ENCODE assay signal across 8 mouse cellular contexts in the genomic region with DNA sequence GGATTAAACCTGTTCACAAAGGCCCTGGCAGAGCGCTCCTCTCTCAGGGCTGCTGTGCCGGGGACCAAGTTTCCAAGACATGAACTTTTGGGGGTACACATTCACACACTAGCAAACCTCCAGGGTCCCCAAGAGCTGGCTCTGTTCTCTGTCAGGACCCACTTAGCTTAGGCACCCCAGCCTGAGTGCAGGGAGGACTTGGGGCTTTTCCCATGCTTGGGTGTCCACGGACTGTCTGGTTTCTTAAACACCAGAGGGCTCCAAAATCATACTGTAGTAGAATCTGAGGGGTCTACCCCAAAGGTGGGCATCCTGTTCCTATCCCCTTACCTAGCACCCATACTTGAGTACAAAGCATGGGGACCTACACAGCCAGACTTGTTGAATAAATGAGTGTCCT. TPM values are rescaled to one million over a fixed set of nuclear protein-coding genes. Genes with fewer than 3 reads are reported as not detected.
DNase-seq lines count a peak whose midpoint lies in the region; ATAC-seq and TF ChIP-seq lines count a peak whose summit lies in the region.
"Had no signal": no experiment of that assay in that cellular context is flagged by ENCODE, and none has a peak within 500 bp of the region (broad histone marks: within the 10 kb centered on the region; RNA-seq: fewer than 3 reads in every experiment).

No protein-coding gene starts in this region.

- ATAC-seq in megakaryocyte, adult 5-6 weeks (ENCODE audit: poor library complexity, severe bottlenecking): no peak
- ATAC-seq in forebrain, postnatal 0 days: no peak
- no peak for ATAC-seq in limb, embryonic 13.5 days (ENCODE audit: low FRiP score, low read depth)
- ATAC-seq in stomach, embryonic 16.5 days (ENCODE audit: insufficient read depth, low FRiP score): no peak

- H3K9me3 ChIP-seq in megakaryocyte, embryonic 14.5 days: no peaks in the 10 kb centered on the region
- H3K9me3 ChIP-seq in forebrain, postnatal 0 days (ENCODE audit: low read length): no peaks in the 10 kb centered on the region
- H3K9me3 ChIP-seq in limb, embryonic 13.5 days: no peaks in the 10 kb centered on the region
- no peaks in the 10 kb centered on the region for H3K9me3 ChIP-seq in stomach, embryonic 16.5 days (replicated peaks; ENCODE audit: control insufficient read depth, low read length)

- peak; percentile 25; the same call in 1 of the 2 replicates for TF ChIP-seq CTCF in forebrain, postnatal 0 days (IDR thresholded peaks at IDR 0.05; ENCODE audit: low read depth)

- H3K27ac ChIP-seq in forebrain, postnatal 0 days (ENCODE audit: low read depth, low read length): no peak overlapping the region
- H3K27ac ChIP-seq in limb, embryonic 13.5 days: no peak overlapping the region
- H3K27ac ChIP-seq in stomach, embryonic 16.5 days (ENCODE audit: low read length): no peak overlapping the region
- H3K27ac ChIP-seq: macrophage had no signal

- H3K27me3 ChIP-seq in megakaryocyte, embryonic 14.5 days (replicated peaks): peaks cover 76% of the 10 kb centered on the region
- H3K27me3 ChIP-seq in forebrain, postnatal 0 days (ENCODE audit: insufficient read depth, low read length): no peaks in the 10 kb centered on the region
- peaks cover 14% of the 10 kb centered on the region for H3K27me3 ChIP-seq in limb, embryonic 13.5 days
- H3K27me3 ChIP-seq in stomach, embryonic 16.5 days (ENCODE audit: control insufficient read depth, insufficient read depth, low read length): no peaks in the 10 kb centered on the region

- peaks cover 29% of the 10 kb centered on the region for H3K4me1 ChIP-seq in megakaryocyte, embryonic 14.5 days
- no peaks in the 10 kb centered on the region; the same call in 1 of the 2 replicates for H3K4me1 ChIP-seq in forebrain, postnatal 0 days (ENCODE audit: insufficient read depth)
- 0 out of 2 replicates have a peak, but pooled peaks cover 6% of the 10 kb centered on the region for H3K4me1 ChIP-seq in limb, embryonic 13.5 days
- no peaks in the 10 kb centered on the region; the same call in 1 of the 2 replicates for H3K4me1 ChIP-seq in stomach, embryonic 16.5 days (ENCODE audit: control insufficient read depth, insufficient read depth, low read length)

- 70% methylated on average over 3 of the region's 3 CpGs for WGBS in forebrain, postnatal 0 days
- WGBS in limb, embryonic 13.5 days: 73% methylated on average over 3 of the region's 3 CpGs
- WGBS in stomach, embryonic 16.5 days: 81% methylated on average over 3 of the region's 3 CpGs

- H3K36me3 ChIP-seq in megakaryocyte, embryonic 14.5 days (replicated peaks; ENCODE audit: low read length): no peaks in the 10 kb centered on the region
- no peaks in the 10 kb centered on the region for H3K36me3 ChIP-seq in forebrain, postnatal 0 days (ENCODE audit: insufficient read depth)
- no peaks in the 10 kb centered on the region for H3K36me3 ChIP-seq in limb, embryonic 13.5 days
- H3K36me3 ChIP-seq in stomach, embryonic 16.5 days (ENCODE audit: control insufficient read depth, insufficient read depth, low read length): no peaks in the 10 kb centered on the region

- peak overlapping the region; percentile 78; the same call in 1 of the 2 replicates for H3K9ac ChIP-seq in forebrain, postnatal 0 days
- H3K9ac ChIP-seq in limb, embryonic 13.5 days: no peak overlapping the region
- peak overlapping the region; percentile 74; the same call in 1 of the 2 replicates for H3K9ac ChIP-seq in stomach, embryonic 16.5 days (ENCODE audit: low read length)

- peak overlapping the region; percentile 90 for H3K4me2 ChIP-seq in forebrain, postnatal 0 days (ENCODE audit: low read depth)
- peak overlapping the region; percentile 90 for H3K4me2 ChIP-seq in limb, embryonic 13.5 days (replicated peaks)
- H3K4me2 ChIP-seq in stomach, embryonic 16.5 days (ENCODE audit: low read depth, low read length): peak overlapping the region; percentile 91; the same call in 1 of the 2 replicates

- DNase-seq in forebrain, postnatal 0 days: peak; percentile 44
- no peak for DNase-seq in retina, embryonic 14.5 days (ENCODE audit: low spot score)
- no peak for DNase-seq in ovary, postnatal 36 days (ENCODE audit: low spot score)

- H3K4me3 ChIP-seq in megakaryocyte, embryonic 14.5 days (replicated peaks): peak overlapping the region; percentile 92
- peak overlapping the region; percentile 50 for H3K4me3 ChIP-seq in forebrain, postnatal 0 days (ENCODE audit: low read depth, low read length)
- peak overlapping the region; percentile 54 for H3K4me3 ChIP-seq in limb, embryonic 13.5 days
- no peak overlapping the region for H3K4me3 ChIP-seq in stomach, embryonic 16.5 days (replicated peaks; ENCODE audit: low read length)

RNA-seq across cellular contexts. Expression of gene Pim3, which starts 28.0 kb away (rescaled TPM):
- 14.1 and 18.1 TPM in 2 replicates for polyA plus RNA-seq in megakaryocyte, embryonic 14.5 days (2012; ENCODE audit: insufficient read depth, low replicate concordance)
- total RNA-seq in megakaryocyte, adult 5-6 weeks (2015): 6.9 and 12.5 TPM in 2 replicates
- total RNA-seq in megakaryocyte, adult 5-6 weeks (2017): 3.3 and 4.7 TPM in 2 replicates
- 65.5 and 70.6 TPM in 2 replicates for total RNA-seq in forebrain, postnatal 0 days (2014; rRNA removed)
- 61.9 and 65.2 TPM in 2 replicates for polyA plus RNA-seq in forebrain, postnatal 0 days (2015; fragmentation: Nextera tagmentation; extraction: Ambion mirVana)
- 50.7 and 52.2 TPM in 2 replicates for polyA plus RNA-seq in limb, embryonic 13.5 days (2015; fragmentation: Nextera tagmentation; extraction: Ambion mirVana)
- polyA plus RNA-seq in stomach, embryonic 16.5 days (2015; fragmentation: Nextera tagmentation; extraction: Ambion mirVana): 58.3 and 59.0 TPM in 2 replicates
